Mouse (Mus musculus): ENCODE measurements around the gene Shcbp1l. TPM values are rescaled to one million over a fixed set of nuclear protein-coding genes. Genes with fewer than 3 reads are reported as not detected.

Shcbp1l gene
- polyA plus RNA-seq, 1 experiment = not detected

DNA sequence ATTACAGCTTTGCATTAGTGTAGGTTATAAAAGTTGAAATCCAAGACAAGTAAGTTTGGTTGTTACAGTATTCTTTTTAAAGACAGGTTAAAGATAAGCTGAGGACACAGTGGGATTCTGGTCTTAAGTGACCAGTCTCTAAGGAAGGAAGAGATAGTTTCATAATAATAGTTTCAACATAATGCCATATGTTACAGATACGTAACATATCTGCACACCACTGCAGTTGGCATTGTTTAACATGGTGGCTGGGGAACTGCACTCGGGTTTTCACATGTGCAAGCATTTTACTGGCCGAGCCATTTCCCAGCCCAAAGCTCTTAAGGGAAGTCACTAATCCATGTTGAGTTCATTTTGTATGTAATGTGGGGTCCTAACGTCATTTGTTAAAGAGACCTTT is 18.7 kb downstream of the Shcbp1l start:
- H3K36me3 ChIP-seq (ENCODE audit: control insufficient read depth) = peaks cover 2% of the 10 kb centered on the region; the same call in 1 of the 2 replicates
- H3K9me3 ChIP-seq (ENCODE audit: control insufficient read depth, low read length) = no peaks in the 10 kb centered on the region
- H3K27me3 ChIP-seq (ENCODE audit: control insufficient read depth) = no peaks in the 10 kb centered on the region
- H3K4me3 ChIP-seq (replicated peaks) = no peak overlapping the region
- no peaks in the 10 kb centered on the region for H3K4me1 ChIP-seq (ENCODE audit: control insufficient read depth)
- no peak for TF ChIP-seq TAL1 (IDR thresholded peaks at IDR 0.05; ENCODE audit: low read length)
- TF ChIP-seq GATA1 (IDR thresholded peaks at IDR 0.05; ENCODE audit: low read length) = no peak

DNA sequence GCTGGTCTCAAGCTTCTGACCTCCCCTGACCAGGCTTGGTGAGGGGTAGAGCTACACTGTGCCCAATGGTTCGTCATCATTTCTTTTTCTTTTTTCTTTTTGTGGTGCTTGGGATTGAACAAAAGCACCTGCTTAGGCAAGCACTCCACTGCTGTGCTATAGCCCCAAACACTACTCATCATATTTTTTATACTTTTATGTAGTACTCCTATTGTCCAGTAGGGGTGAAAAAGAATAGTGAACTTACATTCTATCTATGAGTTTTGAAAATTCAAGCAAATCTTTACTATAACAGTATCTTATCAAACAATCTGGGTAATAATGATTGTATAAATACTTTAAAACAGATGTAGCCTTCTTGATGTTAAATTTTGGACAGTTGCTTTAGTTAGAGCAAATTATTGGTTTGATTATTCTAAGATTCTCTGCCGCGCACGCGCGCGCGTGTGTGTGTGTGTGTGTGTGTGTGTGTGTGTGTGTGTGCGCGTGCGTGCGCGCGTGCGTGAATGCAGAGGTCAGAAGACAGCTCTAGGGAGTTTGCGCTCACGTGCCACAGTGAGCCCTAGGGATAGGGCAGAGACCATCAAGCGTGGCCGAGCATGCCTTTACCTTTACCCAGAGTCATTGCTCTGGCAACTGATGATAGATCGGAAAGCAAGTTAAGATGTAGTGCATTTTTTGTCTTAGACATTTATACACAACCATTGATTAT is 21.3 kb downstream of the Shcbp1l start:
- H3K9me3 ChIP-seq (ENCODE audit: control insufficient read depth, low read length) = no peaks in the 10 kb centered on the region
- no peaks in the 10 kb centered on the region for H3K4me1 ChIP-seq (ENCODE audit: control insufficient read depth)
- peaks cover 4% of the 10 kb centered on the region for H3K36me3 ChIP-seq (ENCODE audit: control insufficient read depth)
- H3K4me3 ChIP-seq (replicated peaks) = no peak overlapping the region
- no peak for TF ChIP-seq TAL1 (IDR thresholded peaks at IDR 0.05; ENCODE audit: low read length)
- TF ChIP-seq GATA1 (IDR thresholded peaks at IDR 0.05; ENCODE audit: low read length) = no peak
- H3K27me3 ChIP-seq (ENCODE audit: control insufficient read depth) = no peaks in the 10 kb centered on the region

DNA sequence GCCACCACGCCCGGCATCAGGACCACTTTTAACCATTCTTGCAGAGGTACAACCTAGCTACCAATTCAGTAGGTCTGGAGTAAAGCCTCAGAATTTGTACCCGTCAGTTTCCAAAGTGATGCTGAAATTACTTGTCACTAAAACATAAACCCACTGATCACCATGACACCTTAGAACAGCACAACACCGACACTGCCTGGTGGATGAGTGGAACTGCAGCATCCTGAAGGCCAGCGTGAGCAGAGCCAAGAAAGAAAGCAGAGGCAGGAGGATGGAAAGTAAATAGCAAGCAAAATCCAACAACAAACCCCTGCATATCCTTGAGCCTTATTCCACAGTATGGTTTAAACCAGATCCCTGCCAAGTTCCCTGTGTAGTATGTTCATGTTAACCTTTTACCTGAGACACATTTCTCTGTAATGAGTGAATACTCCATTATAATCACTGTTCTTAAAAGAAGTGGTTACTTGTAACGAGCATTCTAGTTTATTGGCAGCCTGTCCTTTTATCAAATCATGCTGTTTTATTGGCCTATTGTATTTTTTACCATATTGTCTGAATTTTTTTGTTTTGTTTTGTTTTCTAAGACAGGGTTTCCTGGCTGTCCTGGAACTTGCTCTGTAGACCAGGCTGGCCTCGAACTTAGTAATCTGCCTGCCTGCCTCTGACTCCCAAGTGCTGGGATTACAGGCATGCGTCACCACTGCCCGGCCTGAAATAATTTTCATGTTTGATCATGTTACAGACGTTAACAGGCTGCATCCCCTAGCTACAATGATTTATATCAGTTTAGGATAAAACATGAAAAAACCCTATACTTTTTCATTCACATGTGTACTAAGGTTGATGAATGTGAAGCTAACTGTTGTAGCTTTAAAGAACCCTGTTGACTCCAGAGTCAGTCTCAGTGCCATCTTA is 26.5 kb downstream of the Shcbp1l start:
- H3K4me3 ChIP-seq (replicated peaks) = no peak overlapping the region
- H3K27me3 ChIP-seq (ENCODE audit: control insufficient read depth) = no peaks in the 10 kb centered on the region
- TF ChIP-seq GATA1 (IDR thresholded peaks at IDR 0.05; ENCODE audit: low read length) (no peak), TAL1 (IDR thresholded peaks at IDR 0.05; ENCODE audit: low read length) (no peak)
- H3K9me3 ChIP-seq (ENCODE audit: control insufficient read depth, low read length) = no peaks in the 10 kb centered on the region
- H3K36me3 ChIP-seq (ENCODE audit: control insufficient read depth) = peaks cover 49% of the 10 kb centered on the region
- H3K4me1 ChIP-seq (ENCODE audit: control insufficient read depth) = no peaks in the 10 kb centered on the region

DNA sequence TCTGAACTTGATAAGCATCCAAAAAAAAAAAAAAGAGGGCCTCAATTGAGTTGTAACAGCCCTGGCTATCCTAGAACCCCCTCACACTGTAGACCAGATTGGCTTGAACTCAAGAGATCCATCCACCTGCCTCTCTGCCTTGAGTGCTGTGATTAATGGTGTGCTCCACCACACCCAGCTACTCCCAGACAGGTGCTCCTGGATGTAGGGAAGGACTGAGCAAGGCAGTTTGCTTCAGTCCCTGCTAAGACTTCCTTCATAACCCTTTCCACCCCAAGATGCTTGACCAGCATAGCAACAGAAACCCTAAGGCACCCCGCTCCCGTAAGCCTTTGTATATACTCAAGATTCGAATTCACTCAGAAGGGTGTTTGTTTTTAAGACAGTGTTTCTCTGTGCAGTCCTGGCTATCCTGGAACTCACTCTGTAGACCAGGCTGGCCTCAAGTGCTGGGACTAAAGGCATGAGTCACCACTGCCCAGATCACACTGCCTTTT is 28.2 kb downstream of the Shcbp1l start:
- Histone ChIP-seq H3K36me3 (ENCODE audit: control insufficient read depth) (peaks cover 64% of the 10 kb centered on the region), H3K27me3 (ENCODE audit: control insufficient read depth) (no peaks in the 10 kb centered on the region), H3K4me1 (ENCODE audit: control insufficient read depth) (no peaks in the 10 kb centered on the region), H3K9me3 (ENCODE audit: control insufficient read depth, low read length) (no peaks in the 10 kb centered on the region), H3K4me3 (replicated peaks) (no peak overlapping the region)
- no peak for TF ChIP-seq TAL1 (IDR thresholded peaks at IDR 0.05; ENCODE audit: low read length)

DNA sequence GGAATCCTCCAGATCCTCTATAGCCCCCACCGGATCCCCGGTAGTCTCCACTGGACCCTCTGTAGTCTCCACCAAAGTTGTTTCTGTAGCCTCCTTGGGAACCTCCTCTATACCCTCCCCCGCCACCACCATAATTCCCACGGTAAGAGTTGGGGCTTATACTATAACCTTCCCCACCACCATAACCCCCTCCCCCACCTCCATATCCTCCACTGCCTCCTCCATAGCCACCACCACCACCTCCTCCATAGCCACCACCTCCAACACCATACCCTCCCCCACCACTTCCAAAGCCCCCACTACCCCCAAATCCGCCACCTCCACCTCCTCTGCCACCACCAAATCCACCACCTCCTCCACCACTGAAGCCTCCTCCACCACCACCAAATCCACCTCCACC is 31.2 kb downstream of the Shcbp1l start:
- peaks cover 93% of the 10 kb centered on the region for H3K36me3 ChIP-seq (ENCODE audit: control insufficient read depth)
- H3K9me3 ChIP-seq (ENCODE audit: control insufficient read depth, low read length) = no peaks in the 10 kb centered on the region
- no peak overlapping the region for H3K4me3 ChIP-seq (replicated peaks)
- no peak for TF ChIP-seq GATA1 (IDR thresholded peaks at IDR 0.05; ENCODE audit: low read length)
- no peak for TF ChIP-seq TAL1 (IDR thresholded peaks at IDR 0.05; ENCODE audit: low read length)
- H3K27me3 ChIP-seq (ENCODE audit: control insufficient read depth) = no peaks in the 10 kb centered on the region
- no peaks in the 10 kb centered on the region for H3K4me1 ChIP-seq (ENCODE audit: control insufficient read depth)

DNA sequence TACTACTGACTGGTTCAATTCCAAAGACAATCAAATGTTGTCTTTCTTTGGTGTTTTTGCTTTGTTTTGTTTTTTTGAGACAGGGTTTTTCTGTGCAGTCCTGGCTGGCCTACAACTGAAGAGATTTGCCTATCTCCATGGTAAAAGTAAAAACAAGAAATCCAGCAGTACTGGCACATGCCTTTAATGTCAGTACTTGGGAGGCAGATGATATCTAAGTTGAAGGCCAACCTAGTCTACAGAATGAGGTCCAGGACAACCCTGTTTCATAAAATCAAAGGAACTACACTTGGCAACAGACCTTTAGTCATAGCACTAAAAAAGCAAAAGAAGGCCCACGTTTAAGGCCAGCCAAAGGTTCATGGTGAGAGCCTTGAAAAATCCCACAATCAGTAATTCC is 36.8 kb downstream of the Shcbp1l start:
- Histone ChIP-seq H3K36me3 (ENCODE audit: control insufficient read depth) (peaks cover 100% of the 10 kb centered on the region), H3K4me3 (replicated peaks) (no peak overlapping the region), H3K27me3 (ENCODE audit: control insufficient read depth) (no peaks in the 10 kb centered on the region), H3K4me1 (ENCODE audit: control insufficient read depth) (no peaks in the 10 kb centered on the region), H3K9me3 (ENCODE audit: control insufficient read depth, low read length) (no peaks in the 10 kb centered on the region)
- TF ChIP-seq GATA1 (IDR thresholded peaks at IDR 0.05; ENCODE audit: low read length) (no peak), TAL1 (IDR thresholded peaks at IDR 0.05; ENCODE audit: low read length) (no peak)

DNA sequence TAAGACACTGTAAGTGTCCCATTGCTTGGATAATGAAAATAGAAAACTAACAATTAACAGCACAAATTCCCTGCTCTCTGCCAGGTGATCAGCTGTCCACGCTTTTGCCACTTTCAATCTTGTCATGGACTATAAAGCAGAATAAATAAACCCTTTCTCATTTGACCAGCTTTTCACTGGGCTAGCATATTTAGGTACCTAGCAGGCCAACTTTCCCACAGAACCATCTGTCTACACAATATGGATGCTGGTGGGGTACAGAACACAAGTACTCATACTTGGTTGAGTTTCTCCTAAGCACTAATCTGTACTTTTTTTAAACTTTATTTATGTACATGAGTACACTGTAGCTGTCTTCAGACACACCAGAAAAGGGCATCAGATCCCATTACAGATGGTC is 54.3 kb downstream of the Shcbp1l start:
- Histone ChIP-seq H3K9me3 (ENCODE audit: control insufficient read depth, low read length) (no peaks in the 10 kb centered on the region), H3K4me1 (ENCODE audit: control insufficient read depth) (peaks cover 5% of the 10 kb centered on the region), H3K36me3 (ENCODE audit: control insufficient read depth) (peaks cover 100% of the 10 kb centered on the region), H3K27me3 (ENCODE audit: control insufficient read depth) (no peaks in the 10 kb centered on the region), H3K4me3 (replicated peaks) (no peak overlapping the region)
- TF ChIP-seq GATA1 (IDR thresholded peaks at IDR 0.05; ENCODE audit: low read length) (no peak), TAL1 (IDR thresholded peaks at IDR 0.05; ENCODE audit: low read length) (no peak)

DNA sequence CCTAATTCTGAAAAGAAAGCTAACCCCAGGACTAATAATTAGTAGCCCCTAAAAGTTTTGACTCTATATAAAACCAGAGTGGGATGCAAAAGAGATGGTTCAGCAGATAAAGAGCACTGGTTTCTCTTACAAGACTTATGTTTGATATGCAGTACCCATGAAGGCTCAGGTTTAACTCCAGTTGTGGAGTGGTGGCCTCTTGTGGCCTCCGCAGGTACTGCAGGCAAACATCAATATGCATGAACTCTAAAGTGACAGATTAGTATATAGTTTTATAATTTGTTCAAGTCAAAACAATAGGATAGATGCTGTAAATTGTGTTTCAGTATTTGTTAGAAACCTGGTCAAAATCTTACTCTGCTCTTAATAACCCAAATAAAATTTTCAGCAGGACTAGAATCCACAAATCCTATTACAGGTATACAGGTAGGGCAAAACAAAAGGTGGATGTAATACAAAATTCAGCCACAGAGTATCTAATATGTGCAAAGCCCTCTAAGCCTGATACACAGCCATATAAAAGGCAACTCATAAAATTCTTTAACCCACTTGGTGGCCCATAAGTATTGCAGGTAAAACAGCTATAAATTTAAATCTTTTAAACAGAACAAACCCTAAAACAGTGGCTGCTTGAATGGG is 55.5 kb downstream of the Shcbp1l start:
- TF ChIP-seq TAL1 (IDR thresholded peaks at IDR 0.05; ENCODE audit: low read length) (no peak), GATA1 (IDR thresholded peaks at IDR 0.05; ENCODE audit: low read length) (no peak)
- peaks cover 98% of the 10 kb centered on the region for H3K36me3 ChIP-seq (ENCODE audit: control insufficient read depth)
- H3K27me3 ChIP-seq (ENCODE audit: control insufficient read depth) = no peaks in the 10 kb centered on the region
- no peak overlapping the region for H3K4me3 ChIP-seq (replicated peaks)
- H3K9me3 ChIP-seq (ENCODE audit: control insufficient read depth, low read length) = no peaks in the 10 kb centered on the region
- H3K4me1 ChIP-seq (ENCODE audit: control insufficient read depth) = peaks cover 17% of the 10 kb centered on the region

DNA sequence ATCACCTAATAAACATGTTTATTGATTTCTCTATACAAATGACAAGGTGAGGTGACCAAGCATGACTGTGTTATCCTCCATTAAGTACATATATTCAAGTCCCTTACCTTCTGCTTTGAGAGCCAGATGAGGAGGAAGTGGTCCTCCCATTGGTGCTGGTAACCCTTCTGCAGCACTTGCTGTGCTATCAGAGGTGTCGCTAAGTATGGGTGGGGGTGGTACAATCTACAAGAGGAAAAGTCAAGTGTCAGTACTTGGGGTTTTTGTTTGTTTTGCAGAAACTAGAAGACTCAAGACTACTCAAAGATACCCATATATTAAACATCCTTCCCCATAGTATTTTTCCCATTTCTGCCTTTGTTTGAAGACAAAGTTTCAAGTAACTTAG is 56.1 kb downstream of the Shcbp1l start:
- Histone ChIP-seq H3K27me3 (ENCODE audit: control insufficient read depth) (no peaks in the 10 kb centered on the region), H3K4me1 (ENCODE audit: control insufficient read depth) (peaks cover 22% of the 10 kb centered on the region), H3K4me3 (replicated peaks) (no peak overlapping the region), H3K36me3 (ENCODE audit: control insufficient read depth) (peaks cover 93% of the 10 kb centered on the region), H3K9me3 (ENCODE audit: control insufficient read depth, low read length) (no peaks in the 10 kb centered on the region)
- TF ChIP-seq TAL1 (IDR thresholded peaks at IDR 0.05; ENCODE audit: low read length) (no peak), GATA1 (IDR thresholded peaks at IDR 0.05; ENCODE audit: low read length) (no peak)
